Mouse (Mus musculus): ENCODE data around the gene Il16. TPM values are rescaled to one million over a fixed set of nuclear protein-coding genes. Genes with fewer than 3 reads are reported as not detected.

Il16 gene
- polyA plus RNA-seq, 1 experiment = not detected

GRCm38 (mm10) chr7:83723221-83723620 is 22.3 kb downstream of the Il16 start:
- TF ChIP-seq GATA1 (IDR thresholded peaks at IDR 0.05; ENCODE audit: low read length) = no peak

DNA sequence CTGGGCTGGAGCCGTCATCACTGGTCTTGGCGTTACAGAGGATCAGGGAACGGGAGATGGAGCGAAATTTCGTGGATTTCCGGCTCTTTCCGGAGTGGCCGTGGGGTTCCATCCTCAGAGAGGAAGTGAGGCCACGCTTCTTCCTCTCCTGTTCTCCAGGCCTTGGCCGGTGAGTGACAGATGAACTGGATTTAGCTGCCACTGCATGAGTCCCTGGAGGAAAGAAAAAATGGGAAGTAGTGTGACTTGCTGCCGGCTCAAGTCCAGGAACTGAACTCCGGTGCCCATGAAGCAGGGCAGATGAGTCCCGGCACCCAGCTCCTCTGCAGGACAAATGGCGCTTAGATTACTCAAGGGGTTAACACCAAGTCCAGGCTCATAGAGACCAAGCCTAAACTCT is 23.0 kb downstream of the Il16 start:
- no peak for TF ChIP-seq GATA1 (IDR thresholded peaks at IDR 0.05; ENCODE audit: low read length)

DNA sequence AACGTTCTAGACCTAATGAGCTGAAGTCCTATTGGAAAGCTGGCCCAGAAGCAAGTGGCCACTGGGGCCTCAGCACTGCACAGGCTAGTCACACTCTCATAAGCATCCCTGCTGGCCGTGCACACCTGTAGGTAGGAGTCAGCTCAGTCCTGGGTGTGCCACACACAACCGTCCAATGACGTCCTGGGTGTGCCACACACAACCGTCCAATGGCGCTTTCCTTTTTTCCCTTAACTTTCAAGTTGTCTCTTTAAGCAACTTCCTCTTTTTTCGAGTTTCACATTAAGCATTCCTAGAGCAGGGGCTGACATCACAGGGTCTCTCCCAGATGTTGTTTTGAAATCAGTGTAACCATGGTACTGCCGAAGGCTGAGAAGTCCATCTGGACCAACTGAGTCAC is 25.3 kb downstream of the Il16 start:
- no peak for TF ChIP-seq GATA1 (IDR thresholded peaks at IDR 0.05; ENCODE audit: low read length)

- no peak for TF ChIP-seq GATA1 (IDR thresholded peaks at IDR 0.05; ENCODE audit: low read length)
Measured at GRCm38 (mm10) chr7:83717021-83717725, 28.4 kb downstream of the Il16 start.

DNA sequence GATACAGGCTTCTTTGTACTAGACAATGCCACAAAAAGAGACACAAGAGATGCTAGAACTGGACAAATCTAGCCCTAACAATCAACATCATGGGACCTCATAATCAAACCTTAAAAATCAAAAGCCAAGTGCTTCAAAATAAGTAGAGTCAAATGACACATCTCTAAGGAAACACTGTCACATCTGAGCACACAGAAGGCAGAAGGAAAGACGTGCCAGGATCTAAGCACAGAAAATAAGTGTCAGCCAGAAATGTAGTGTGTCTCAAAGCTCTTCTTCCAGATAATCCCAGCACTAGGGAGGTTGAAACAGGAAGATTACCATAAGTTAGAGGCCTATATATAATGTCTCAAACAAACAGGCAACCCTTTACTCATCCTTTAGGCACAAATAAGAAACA is 31.9 kb downstream of the Il16 start:
- no peak for TF ChIP-seq GATA1 (IDR thresholded peaks at IDR 0.05; ENCODE audit: low read length)

DNA sequence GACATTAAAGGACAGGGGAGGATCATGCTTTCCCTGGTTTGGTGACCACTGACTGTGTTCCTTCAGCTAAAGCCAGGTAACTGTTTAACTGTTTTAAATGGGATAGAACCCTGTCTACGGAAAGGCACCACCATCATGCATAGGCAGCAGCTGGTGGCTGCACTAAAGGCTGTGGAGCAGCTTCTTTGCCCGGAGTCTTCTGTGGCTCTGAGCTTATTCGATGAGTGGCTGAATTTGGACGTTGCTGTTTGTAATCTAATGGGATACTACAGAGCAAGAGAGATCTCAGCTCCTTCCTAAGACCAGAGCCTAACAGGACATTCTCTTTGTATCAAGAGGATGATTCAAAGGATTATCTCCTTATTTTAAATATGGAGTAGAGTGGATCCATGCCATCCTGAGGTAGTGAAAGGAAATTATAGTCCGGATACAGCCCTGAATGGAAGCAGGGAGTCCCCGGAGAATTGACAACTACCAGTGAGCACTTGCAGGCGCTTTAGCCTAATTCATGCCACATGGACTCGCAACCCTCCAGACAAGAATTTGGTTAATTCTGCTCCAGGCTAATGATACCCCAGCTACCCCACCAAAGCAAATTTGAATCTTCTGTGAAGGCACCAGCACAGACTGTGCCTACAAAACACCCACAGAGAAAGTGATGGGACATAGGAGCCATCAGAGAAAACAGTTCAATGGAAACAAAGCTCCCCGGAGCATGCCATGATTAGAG is 42.3 kb downstream of the Il16 start:
- TF ChIP-seq GATA1 (IDR thresholded peaks at IDR 0.05; ENCODE audit: low read length) = no peak

- TF ChIP-seq GATA1 (IDR thresholded peaks at IDR 0.05; ENCODE audit: low read length) = no peak
Measured at GRCm38 (mm10) chr7:83699066-83699745, 46.3 kb downstream of the Il16 start.

DNA sequence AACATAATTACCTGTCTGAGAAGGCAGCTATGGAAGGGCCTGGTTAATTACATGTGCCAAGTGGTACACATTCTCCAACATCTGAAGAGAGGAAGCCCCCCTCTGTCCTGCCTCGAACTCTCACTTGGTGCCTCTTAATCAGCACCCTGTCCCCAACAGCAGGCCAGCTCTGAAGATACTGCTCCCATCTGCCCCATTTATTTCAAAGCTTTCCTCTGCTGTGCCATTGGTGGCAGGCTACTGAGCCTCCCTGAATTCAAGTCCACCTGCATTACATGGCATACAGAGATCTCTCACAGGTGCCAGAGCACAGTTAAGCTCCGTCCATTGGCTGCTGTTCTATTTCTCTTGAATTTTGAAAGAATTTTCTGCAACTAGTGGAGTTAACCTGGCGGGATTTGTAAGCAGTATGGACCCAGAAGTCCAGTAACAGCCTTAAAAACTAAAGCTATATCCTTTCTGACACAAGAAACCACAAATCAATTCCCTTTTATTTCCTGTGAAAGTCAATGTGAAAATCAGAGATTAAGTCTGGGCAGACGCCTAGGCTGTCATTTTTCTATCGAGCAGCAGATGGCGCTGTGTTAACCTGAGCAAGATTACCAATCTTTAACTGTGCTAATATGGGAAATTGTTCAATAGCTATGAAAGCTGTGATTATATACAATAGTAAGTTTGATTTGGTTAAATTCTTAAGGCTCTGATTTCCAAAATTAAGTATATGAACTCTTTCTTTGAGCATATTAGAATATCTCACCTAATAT is 49.9 kb downstream of the Il16 start:
- TF ChIP-seq GATA1 (IDR thresholded peaks at IDR 0.05; ENCODE audit: low read length) = no peak

- no peak for TF ChIP-seq GATA1 (IDR thresholded peaks at IDR 0.05; ENCODE audit: low read length)
Measured at GRCm38 (mm10) chr7:83682640-83683274, 62.8 kb downstream of the Il16 start.

- no peak for TF ChIP-seq GATA1 (IDR thresholded peaks at IDR 0.05; ENCODE audit: low read length)
Measured at GRCm38 (mm10) chr7:83678506-83678905, 67.0 kb downstream of the Il16 start.

- TF ChIP-seq GATA1 (IDR thresholded peaks at IDR 0.05; ENCODE audit: low read length) = no peak
Measured at GRCm38 (mm10) chr7:83677296-83677695, 68.2 kb downstream of the Il16 start.

DNA sequence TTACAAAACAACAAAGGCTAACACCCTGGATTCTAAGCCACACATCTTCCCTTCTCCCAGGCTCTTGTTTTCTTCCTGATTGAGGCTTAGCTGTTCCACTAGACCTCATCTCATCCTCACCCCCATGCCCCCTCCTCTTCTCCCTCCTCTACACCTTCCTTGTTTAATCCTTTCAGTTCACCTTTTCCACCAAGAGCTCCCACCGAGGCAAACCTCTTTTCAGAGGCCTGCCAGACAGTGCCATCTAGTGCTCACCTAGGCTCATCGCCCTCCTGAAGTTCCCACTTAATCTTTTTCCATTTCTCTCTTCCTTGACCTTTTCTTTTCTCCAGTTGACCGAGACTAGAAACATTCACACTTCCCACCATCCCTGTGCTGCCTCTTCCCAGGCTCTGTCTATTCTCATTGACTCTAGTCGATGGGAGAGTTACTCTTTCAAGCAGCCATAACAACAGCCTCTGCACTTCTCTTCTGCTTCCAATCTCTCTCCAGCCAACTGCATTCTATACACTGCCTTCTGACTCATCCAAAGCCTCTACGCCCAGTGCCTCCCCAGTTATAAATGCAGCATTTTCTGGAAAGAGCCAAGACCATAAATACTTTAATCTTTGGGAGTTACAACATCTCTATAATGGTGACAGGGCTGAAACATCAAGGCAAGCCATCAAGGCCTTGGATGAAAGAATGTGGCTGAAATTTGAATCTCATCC is 69.8 kb downstream of the Il16 start:
- no peak for TF ChIP-seq GATA1 (IDR thresholded peaks at IDR 0.05; ENCODE audit: low read length)

GRCm38 (mm10) chr7:83671573-83671972 is 74.0 kb downstream of the Il16 start:
- no peak for TF ChIP-seq GATA1 (IDR thresholded peaks at IDR 0.05; ENCODE audit: low read length)

DNA sequence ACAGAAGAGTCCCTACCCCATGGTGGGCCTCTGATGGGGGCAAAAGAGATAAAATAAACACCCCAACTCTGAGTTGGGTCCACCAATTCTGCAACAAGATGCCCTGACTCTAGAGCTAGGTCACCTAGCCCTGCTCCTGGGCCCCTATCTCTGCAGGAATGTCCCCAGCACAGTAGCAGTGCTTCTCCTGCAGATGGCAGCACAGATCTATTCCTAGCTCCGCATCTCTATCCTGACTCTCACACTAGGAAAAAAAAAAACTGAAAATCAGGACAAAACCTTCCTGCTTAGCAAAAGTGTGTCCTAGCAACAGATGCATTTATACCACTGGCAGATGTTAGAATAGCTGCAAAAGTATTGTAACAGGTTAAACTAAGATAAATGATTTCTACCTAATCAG is 76.8 kb downstream of the Il16 start:
- no peak for TF ChIP-seq GATA1 (IDR thresholded peaks at IDR 0.05; ENCODE audit: low read length)
